Mouse (Mus musculus): ENCODE data around the gene Ybx1.
"Not testable (repeated sequence)": the region's sequence is repeated elsewhere in the genome, so short reads cannot be mapped to it uniquely, and the experiment has no call there.

Ybx1 gene

DNA sequence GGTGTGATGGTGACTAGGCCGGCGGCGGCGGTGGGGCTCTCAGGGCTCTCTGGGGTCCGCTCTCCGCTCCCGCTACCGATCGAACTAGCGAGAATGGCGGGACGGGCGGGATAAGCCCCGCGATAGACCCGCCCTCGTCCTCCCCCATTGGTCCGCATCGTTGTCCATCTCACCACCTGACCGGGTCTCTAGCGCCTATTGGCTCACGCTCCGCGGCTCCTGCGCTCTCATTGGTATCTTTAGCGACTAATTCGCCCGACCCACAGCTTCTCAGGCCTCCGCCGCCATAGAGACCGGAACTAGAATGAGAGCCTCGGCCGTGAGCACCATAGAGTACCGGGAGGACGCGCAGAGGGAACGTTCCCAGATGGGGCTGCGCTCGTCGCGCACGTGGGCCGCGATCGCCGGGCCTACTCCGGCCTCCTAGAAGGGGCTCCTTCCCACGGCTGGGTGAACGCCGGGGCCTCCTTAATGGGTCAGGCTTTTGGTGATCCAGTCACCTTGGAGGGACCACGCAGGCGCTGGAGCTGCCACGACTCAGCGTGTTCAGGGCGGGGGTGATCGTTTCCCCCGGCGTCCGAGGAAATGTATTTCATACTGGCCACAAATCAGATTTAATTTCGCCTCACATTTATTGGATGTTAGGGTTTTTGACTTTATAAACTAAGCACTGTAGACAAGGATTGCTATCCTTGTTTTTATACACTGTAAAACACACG lies at the start of gene Ybx1:
Gene Ybx1, minus strand, starts transcription at position 190 of the 719 bp plus-strand sequence.
- DNase-seq: peak; percentile 99 to 100

DNA sequence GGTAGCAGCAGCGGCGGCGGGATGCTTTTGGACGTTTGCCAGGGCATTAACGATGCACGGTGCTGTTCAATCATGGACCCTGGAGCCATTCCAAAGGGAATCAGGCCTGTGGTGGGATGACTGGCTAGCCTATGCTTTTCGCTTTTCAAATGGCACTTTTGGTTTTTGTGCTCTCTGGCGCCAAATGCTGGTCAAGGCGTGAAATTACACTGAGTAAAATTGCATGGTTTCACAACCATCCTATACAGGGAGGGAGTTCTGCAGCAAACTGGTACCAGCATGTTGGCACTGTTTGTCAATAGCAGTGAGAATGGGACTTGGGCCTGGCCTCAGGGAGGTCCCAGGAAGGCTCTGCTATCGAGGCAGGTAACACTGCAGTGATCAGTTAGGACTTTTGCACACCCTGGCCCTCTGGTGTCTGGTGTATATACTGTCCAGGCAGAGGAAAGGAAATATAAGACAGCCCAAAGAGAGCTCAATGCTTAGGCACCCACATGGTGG lies 44.5 kb upstream of the Ybx1 start:
- DNase-seq: peak; percentile 35 to 45

DNA sequence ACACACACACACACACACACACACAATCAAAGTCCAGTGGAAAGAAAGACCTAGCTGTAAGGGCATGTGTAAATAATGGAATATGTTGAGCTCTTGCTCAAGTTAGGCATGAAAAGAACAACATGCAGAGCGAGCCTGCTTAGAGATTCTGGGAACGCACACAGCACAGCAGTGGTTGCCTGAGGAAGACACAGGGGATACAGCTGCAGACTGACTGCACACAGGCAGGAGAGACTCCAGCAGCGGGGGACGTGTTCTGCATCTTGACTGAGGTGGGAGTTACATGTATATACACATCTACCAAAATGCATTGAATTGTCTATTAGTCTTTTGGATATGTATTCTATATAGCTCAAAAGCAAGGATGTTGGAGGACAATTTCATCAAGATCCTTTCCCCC lies 44.0 kb upstream of the Ybx1 start:
- DNase-seq: no peak

DNA sequence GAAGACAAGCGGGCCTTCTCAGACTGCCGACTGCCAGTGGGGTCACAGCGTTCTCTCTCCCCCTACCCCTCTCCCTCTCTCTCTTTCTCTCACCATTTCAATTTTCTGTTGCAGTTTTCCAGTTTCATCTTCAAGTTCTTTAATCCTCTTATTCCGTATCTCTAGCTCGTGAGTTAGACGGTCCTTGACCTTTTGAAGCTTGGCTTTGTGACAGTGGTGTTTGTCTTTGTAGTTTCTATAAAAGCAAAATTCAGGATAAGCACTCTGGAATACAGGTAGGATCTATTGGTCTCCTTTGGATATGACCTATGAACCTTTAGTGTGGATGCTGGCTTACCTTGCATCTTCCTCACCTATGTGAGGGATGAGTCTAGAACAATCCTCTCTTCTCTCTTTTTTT lies 39.1 kb upstream of the Ybx1 start:
- DNase-seq: no peak

DNA sequence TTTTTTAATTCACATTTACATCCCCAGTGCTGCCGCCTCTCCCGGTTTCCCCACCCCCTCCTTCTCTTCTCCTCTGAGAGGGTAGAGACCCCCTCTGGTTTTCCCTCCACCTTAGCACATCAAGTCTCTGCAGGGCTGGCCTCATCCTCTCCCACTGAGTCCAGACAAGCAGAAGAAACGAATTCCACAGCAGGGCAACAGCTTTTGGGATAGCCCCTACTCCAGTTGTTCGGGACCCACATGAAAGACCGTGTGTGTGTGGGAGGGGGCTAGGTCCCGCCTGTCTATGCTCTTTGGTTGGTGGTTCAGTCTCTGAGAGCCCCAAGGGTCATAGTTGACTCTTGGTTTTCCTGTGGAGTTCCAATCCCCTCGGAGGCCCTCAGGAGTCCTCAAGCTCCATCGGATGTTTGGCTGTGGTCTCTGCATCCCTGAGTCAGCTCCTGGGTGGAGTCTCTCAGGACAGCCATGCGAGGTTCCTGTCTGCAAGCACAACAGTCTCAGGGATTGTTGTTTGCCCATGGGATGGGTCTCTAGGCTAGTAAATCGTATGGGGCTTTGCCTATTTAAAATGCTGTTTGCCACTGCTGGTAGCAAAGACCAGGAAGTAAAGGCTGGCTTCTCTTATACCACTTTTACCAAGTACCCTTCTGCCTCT lies 26.6 kb upstream of the Ybx1 start:
- peak; percentile 11 to 23 for DNase-seq

DNA sequence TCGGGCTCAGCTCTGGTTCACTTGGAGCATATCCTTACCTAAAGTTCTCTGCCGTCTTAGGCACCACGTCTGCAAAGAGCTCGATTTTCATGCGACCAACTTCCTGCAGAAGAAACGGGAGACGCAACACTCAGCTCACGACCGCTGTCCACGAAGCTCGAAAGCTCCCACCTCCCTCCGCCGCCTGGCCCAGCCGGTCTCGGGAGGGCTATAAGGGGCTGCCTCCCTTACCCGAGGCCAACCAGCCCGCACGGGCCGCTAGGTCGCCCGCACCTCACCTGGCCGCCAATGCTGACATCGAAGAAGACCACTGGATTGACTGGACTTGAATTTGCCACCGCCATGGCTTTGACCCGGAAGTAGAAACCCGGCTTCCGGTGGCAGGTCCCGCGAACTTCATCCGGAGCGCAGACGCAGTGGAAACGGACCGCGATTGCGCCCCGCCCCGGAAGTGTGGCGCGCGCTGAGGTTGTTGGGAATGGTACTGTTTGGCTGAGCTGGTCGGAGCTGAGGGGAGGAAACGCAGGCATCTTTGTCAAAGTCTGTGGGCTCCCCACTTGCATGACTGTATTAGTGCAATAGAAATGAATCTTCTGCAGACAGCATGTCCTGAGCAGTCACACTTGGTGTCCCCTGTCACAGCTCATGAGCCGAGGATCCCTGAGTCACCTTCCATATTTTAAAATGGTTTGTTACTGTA lies 25.9 kb upstream of the Ybx1 start, which contains the start of gene Ppih:
Gene Ppih, minus strand, starts transcription at position 416 of the 700 bp plus-strand sequence.
- peak; percentile 96 to 97 for DNase-seq

DNA sequence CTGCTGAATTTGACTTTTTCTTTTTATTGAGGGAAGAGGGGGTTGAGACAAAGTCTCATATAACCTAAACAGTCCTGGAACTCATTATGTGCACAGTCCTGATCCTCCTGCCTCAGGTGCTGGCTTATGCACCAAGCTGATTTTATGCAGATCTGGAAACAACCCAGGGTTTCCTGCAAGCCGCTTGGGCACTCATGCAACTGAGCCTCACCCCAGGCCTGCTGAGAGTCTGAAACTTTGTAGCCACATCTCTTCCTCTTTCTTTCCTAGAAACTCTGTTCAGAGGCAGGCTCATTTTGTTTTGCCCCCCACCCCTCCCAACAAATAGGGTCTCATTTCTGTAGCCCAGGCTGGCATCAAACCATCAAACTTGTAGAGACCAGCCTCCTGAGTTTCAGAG lies 19.4 kb upstream of the Ybx1 start:
- no peak for DNase-seq

DNA sequence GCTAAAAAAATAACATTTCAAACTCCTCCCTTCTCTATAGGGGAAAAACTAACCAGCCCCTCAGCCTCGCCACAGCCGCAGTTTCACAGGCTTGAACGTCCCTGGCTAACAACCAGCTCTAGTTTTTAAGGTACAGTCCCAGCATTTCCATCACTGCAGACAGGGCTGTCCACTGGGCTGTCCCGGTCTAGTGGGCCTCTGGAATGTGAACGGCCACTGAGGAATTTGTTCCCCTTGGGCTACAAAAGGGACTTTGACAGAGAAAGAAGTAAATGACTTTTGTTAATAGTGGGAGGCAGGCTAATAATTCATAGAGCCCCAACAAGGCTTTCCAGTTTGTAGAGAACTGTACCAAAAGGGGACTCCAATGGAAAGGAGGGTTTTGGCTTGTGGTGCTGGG lies 11.0 kb upstream of the Ybx1 start:
- no peak for DNase-seq

DNA sequence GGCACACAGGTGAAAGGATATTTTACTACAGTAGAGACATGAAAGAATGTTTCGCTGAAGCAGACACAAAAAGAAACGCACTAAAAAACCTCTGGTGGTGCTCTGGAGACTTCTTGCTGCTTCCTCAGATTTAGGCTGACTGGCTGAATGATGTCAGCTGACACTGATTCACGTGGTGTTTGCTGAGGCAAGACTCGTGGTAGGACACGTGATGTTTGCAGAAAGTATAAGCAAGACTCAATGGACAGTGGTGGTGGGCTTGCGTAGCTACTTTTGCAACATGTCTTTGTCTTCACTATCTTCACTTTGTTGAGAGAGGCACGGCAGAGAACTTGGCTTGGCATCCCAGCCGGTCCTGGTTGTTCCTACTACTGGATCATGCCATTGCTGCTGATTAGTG lies 8.9 kb upstream of the Ybx1 start:
- no peak for DNase-seq

DNA sequence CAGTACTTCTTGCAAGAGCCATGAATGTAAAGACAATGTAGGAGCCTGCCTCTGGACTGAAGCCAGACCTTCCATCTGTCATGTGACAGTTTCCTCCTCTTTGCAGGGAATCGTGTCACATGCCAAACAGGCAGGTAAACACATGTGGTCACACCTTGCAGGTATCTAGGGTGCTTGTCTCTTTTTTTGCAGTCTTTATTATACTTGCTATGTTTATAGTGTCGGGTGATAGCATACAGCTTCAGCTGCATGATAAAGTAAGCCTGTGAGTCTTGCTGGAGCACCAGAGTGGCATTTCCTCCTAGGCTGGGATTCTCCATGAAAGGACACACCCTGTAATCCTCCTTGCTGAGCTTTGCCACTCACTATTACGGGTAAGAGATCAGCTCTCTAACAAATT lies 7.4 kb upstream of the Ybx1 start:
- DNase-seq: no peak

DNA sequence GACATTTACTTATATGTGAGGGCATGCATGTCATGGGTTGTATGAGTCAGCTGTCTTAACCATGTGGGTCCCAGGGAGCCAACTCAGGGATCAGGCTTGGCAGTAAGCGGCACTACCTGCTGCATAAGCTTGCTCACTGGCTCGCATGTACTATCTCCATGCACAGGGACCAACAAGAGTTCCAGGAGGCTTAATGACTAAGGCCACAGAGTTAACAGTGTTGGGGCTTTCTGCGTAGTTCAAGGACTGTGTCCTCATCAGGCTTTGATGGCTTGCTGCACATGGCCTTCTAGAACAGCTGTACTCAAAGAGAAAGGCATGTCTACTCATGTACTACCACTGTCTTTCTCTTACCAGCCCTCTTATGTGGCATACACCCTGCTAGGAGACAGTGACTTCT lies 6.4 kb upstream of the Ybx1 start:
- no peak for DNase-seq

DNA sequence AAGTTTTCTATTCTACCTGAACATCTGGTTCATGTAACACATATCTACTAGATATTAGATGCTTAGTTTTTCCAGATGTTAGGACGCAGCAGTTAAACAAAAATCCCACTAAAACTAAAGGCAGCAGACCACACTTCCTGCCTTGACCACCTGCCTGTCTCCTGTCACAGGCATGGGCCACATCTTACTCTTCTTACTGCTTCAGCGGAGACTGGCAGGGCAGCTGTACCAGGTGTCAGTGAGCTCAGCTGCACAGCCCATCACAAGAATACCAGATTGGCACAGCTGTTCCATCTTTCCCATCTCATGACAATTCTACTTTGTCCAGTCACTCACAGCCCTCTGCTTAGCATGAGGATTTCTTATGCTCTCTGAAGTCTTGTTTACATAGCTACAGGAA lies 3.0 kb upstream of the Ybx1 start:
- DNase-seq: no peak

DNA sequence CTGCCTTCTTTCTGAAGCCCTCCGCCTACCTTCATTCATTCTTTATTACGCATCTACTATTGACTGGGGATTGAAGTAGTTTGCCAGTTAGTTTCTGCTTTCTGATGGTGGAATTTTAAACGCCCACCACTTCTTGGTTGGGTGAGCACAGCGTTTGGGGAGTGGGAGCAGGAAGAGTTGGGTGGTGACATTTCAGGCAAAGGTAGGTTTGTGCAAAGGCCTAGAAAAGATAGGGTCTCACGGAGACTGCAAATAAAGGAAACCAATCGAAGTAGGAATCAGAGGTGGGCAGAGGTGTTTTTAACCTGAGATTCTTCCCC lies 690 bp upstream of the Ybx1 start:
- DNase-seq: peak in 1 of 2 experiments; percentile 19

DNA sequence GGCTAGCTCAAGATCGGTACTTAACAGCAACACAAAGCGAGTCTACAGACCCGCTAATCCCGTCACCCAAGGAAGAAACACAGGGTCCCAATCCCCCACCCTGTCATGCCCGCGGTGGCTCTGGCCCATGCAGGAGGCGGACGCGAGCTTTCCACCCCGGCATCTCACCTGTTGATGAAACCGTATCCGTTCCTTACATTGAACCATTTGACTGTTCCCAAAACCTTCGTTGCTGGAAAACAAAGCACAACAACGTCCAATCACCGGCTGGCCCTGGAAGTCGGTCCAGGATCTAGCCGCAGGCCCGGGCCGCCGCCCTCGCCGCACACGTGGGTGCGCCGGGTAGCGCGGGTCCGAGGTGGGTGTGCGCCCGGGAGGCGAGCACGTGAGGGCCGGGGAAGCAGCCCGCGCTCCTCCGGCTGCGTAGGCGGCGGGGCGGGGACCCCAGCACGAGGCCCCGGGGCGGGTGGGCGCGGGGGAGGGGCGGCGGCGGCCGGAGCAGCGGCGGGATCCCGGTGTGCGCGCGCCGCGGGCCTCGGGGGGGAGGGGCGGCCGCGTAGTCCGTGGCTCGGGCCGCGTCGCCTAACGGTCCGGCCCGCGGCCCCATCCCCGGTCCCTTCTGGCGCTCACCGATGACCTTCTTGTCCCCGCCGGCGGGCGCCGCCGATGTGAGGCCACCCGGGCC lies 688 bp downstream of the Ybx1 start:
- peak in 1 of 2 experiments; percentile 10 for DNase-seq

DNA sequence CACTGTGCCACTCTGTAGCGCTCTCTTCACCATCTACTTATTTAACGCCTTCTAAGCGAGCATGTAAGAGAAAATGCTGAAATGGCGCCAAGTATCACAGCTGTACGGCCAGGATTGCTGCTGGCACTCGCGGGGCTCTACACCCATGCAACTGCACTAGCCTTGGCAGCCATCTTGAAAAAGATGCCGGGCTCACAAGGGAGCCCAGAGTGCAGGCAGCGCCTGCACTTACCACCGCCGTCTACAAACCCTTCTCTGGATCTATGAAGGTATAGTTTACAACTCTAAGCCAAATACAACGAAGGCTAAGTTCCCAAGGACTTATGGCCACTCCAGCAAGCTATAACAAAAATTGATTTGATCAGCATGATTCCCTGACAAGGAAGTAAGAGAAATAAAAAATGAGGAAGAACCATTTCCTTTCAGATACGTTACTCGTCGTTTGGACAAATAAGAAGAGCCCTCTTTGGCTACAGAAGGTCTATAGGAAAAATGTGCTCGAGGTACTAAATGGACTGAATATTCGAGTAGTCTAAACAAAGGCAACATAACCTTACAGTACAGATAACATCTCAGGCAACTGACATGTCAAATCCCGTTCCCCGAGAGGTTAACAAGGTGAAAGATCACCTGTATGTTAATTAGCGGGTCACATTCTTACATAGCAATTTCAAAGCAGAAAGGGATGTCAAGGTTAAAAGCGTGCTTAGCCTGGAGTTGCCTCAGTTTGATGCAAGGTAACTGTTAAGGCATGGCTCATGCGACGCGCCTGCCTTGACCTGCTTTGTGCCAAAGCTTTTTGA lies 1.4 kb downstream of the Ybx1 start:
- peak; percentile 20 to 28 for DNase-seq

DNA sequence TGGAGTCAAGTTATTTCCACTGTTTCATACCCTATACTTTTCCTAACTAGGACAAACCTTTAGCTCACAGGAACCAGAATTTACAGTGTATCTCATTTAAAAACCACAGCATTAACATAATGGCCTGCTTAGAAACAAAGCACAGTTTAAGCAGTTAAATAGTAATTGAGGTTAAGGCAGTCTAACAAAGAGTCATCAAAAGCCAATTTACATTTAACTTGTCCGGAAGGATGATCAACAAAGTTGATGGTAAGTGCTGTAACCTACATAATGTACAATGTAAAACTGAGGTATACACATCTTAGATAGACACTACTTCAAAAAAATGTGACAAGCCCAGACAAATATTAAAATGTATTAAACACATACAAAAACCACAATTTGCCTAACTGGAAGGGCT lies 2.5 kb downstream of the Ybx1 start:
- no peak for DNase-seq

DNA sequence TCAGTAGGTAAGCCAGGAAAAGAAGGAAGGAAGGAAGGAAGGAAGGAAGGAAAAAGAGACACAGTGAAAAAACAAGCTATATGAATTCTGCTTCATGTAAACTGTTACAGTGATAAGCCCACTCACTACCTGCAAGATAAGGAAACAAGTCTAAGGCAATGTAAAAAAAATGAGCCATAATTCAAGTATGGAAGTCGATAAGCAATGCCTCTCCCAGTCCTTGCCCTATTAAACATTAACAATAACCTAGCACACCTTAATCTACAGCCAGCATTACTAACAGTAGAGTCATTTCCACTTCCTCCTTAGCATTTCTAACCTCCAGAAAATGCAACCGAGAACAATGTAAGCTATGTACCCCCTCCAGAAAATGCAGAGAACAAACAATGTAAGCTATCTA lies 9.1 kb downstream of the Ybx1 start:
- DNase-seq: no peak

DNA sequence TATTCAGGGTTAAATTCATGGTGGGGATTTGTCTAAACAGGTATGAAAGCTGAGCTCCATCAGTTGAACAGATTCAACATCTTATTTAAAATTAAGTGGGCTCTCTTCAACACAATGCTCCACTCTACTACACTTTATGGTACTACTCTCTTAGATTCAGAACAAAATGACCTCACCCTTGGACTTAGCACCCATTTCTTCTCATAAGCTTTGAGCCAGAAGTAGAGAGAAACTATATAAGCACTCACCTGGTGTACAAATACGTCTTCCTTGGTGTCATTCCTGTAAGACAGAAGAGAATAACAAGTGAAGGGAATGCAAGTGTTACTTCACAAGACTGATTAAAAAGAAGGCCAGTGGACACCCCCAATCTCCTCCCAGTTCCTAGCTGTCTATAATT lies 9.5 kb downstream of the Ybx1 start:
- DNase-seq: no peak

DNA sequence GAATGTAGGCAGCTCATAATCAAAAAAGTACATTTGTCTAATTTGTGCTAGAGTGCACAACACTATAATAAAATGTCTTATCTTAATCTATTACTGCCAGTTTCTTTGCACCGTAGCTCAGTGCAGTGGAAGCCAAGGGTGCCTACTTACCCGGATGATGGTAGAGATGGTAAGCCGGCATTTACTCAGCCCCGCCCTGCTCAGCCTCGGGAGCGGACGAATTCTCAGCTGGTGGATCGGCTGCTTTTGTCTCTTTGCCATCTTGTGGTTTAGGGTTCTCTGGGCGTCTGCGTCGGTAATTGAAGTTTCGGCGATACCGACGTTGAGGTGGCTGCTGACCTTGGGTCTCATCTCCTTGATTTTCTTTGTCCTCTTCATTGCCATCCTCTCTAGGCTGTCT lies 15.6 kb downstream of the Ybx1 start:
- DNase-seq: not testable (repeated sequence)

DNA sequence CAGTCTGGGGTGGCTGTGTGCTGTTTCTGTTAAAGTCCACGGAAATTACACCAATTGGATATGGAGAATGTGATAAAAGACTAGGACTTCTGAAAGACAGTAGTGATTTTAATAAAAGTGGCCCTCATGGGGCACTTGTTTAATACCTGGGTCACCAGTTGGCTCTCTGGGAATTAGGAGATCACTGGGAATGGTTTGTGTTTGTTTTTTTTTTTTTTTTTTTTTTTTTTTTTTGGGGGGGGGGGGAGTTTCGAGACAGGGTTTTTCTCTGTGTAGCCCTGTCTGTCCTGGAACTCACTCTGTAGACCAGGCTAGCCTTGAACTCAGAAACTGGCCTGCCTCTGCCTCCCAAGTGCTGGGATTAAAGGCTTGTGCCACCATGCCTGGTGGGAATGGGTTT lies 18.7 kb downstream of the Ybx1 start:
- no peak for DNase-seq

DNA sequence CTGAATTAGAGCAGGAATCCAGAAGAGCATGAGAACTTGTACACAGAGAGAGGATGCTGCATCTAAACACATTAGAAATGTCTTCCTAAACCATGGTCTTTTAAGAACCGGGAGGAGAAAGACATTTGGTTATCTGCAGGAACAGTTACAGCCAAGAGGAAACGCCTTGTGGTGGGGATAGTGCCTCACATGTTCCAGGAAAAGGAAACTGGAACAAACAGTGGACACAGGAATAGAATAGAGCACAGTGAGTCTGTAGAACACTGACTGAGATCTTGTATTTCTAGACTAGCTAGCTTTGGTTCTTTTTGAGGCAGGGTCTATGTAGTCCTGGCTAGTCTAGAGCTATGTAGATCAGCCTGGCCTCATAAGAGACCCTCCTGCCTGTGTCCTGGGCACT lies 19.2 kb downstream of the Ybx1 start:
- no peak for DNase-seq

DNA sequence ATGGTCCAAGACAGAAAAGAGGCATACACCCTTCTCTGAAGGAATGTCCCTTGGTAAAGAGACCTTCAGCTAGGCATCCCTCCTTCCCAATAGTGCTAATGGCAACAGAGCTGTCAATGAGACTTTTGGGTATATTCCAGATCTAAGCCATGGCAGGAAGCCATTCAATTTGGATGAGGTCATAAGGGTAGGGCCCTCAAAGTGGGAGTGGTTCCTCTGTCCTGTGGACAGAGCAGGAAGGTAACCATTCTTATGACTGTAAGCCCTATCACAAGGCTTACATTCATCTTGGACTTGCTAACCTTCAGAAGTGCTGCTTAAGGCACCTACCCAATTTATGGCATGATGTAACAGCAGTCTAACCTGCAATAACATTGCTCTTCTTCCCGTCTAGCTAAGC lies 19.8 kb downstream of the Ybx1 start:
- no peak for DNase-seq

DNA sequence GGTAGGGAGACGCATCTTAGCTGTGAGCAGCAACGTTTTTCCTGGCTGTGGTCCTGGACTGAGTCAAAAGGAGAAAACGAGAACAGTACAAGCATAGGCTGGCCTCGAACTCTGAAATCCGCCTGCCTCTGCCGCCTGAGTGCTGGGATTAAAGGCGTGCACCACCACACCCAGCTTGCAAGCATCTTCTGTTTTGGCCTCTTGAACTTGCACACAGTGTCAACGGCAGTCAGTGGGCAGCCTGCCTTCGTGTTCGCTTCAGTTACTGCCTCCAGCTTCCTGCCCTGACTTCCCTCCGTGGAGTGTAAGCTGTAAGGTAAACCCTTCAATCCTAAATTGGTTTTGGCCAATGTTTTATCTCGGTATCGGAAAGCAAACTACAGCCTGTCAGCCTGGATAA lies 27.8 kb downstream of the Ybx1 start:
- DNase-seq: no peak
